Mouse (Mus musculus) intestine, postnatal 0 days (tissue): ENCODE results near the gene Zfp14. TPM values are rescaled to one million over a fixed set of nuclear protein-coding genes. Genes with fewer than 3 reads are reported as not detected.

Experiments used
- ATAC-seq: fragments of 200-750 bp; cut with Nextera tagmentation; 2 replicates; pipeline ENCODE4 v1.8.0; 2017; ENCODE audit warnings: mild to moderate bottlenecking, moderate TSS enrichment, moderate library complexity
- H3K27ac ChIP-seq: fragments of 300-500 bp; sonication (generic); 2 replicates; pipeline ENCODE4 v1.5.1; 2014; ENCODE audit warnings: mild to moderate bottlenecking, low read depth, low read length, moderate library complexity
- H3K27me3 ChIP-seq: fragments of 300-500 bp; sonication (generic); replicated peaks from 2 replicates; pipeline ENCODE4 v1.6.1; 2014; ENCODE audit warnings: low read length, mixed read lengths; ENCODE audit not compliant: control insufficient read depth, insufficient read depth
- H3K36me3 ChIP-seq: fragments of 300-500 bp; sonication (generic); 2 replicates; pipeline ENCODE4 v1.6.1; 2014; ENCODE audit warnings: mild to moderate bottlenecking, moderate library complexity; ENCODE audit not compliant: control insufficient read depth, insufficient read depth
- H3K4me1 ChIP-seq: fragments of 300-500 bp; sonication (generic); replicated peaks from 2 replicates; pipeline ENCODE4 v1.6.1; 2014; ENCODE audit warnings: antibody characterized with exemption, low read length, mixed read lengths; ENCODE audit not compliant: control insufficient read depth, insufficient read depth
- H3K4me2 ChIP-seq: fragments of 300-500 bp; sonication (generic); replicated peaks from 2 replicates; pipeline ENCODE4 v1.6.1; 2014; ENCODE audit warnings: low read depth, mild to moderate bottlenecking, moderate library complexity
- H3K4me3 ChIP-seq: fragments of 300-500 bp; sonication (generic); 2 replicates; pipeline ENCODE4 v1.5.1; 2014; ENCODE audit warnings: low read depth, low read length
- H3K9ac ChIP-seq: fragments of 300-500 bp; sonication (generic); 2 replicates; pipeline ENCODE4 v1.6.1; 2014; ENCODE audit warnings: mild to moderate bottlenecking, low read depth, low read length
- H3K9me3 ChIP-seq: fragments of 300-500 bp; sonication (generic); 2 replicates; pipeline ENCODE4 v1.6.1; 2016; ENCODE audit warnings: mixed run types; ENCODE audit not compliant: control insufficient read depth
- CTCF ChIP-seq: sonication (generic); IDR thresholded peaks from 2 replicates; pipeline ENCODE4 v1.5.1; 2016; ENCODE audit warnings: low read depth, mild to moderate bottlenecking, control low read depth, antibody characterized with exemption, moderate library complexity
- WGBS: fragments of 180-500 bp; shearing (Covaris S2); extraction: QIAGEN DNeasy Blood & Tissue Kit; methylation state at CpG from one replicate; pipeline ENCODE4 v1.1.7; 2014; 5-methylcytosine and 5-hydroxymethylcytosine counted together
- polyA plus RNA-seq: library from polyadenylated mRNA; unstranded; fragments of >200 nt; fragmentation: Nextera tagmentation; extraction: Ambion mirVana; gene quantifications from 2 replicates; pipeline ENCODE4 v1.2.1, GENCODE M21; 2015

Zfp14 gene
- polyA plus RNA-seq, 1 experiment from 2014 or later, result 0.93 TPM

GRCm38 (mm10) chr7:30023800-30024199 is 27.4 kb downstream of the Zfp14 start:
- peaks cover 71% of the 10 kb centered on the region for H3K36me3 ChIP-seq

GRCm38 (mm10) chr7:30023324-30023723 is 27.9 kb downstream of the Zfp14 start:
- TF ChIP-seq CTCF, result no peak
- Histone ChIP-seq H3K4me3 (no peak overlapping the region), H3K4me2 (no peak overlapping the region), H3K27me3 (no peaks in the 10 kb centered on the region), H3K27ac (no peak overlapping the region), H3K4me1 (no peaks in the 10 kb centered on the region), H3K36me3 (peaks cover 74% of the 10 kb centered on the region), H3K9me3 (no peaks in the 10 kb centered on the region), H3K9ac (no peak overlapping the region)
- WGBS, result 95% methylated on average over 9 of the region's 9 CpGs
- ATAC-seq, result no peak

More at GRCm38 (mm10) chr7:30023800-30024199, 27.4 kb downstream of the Zfp14 start:
- no peak for TF ChIP-seq CTCF
- no peak for ATAC-seq
- 87% methylated on average over 8 of the region's 8 CpGs for WGBS
- Histone ChIP-seq H3K4me3 (no peak overlapping the region), H3K4me1 (no peaks in the 10 kb centered on the region), H3K27me3 (no peaks in the 10 kb centered on the region), H3K9me3 (no peaks in the 10 kb centered on the region), H3K27ac (no peak overlapping the region), H3K4me2 (no peak overlapping the region), H3K9ac (no peak overlapping the region)

DNA sequence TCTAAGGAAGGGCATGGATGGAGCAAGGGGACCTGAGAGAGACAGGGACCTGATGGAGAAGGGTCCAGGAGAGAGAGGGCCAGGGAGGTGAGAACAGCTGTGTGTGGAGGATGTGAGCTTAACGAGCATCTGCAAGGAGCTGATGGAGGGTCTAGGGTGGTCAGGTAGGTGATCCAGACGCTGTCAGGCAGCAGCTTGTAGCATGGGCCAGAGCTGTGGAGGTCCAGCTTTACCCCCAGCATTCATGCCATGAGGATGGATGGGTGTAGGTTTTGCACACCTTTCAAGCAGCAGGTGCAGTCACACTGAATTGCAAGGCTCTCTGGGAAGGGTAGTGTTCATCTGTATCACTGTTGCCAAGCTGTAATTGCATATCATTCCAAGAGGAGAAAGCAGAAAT is 31.6 kb downstream of the Zfp14 start:
- no peak overlapping the region for H3K9ac ChIP-seq
- no peaks in the 10 kb centered on the region for H3K9me3 ChIP-seq
- no peak overlapping the region for H3K4me3 ChIP-seq
- WGBS, result 94% methylated on average over 2 of the region's 2 CpGs
- H3K4me2 ChIP-seq, result no peak overlapping the region
- no peak overlapping the region for H3K27ac ChIP-seq
- TF ChIP-seq CTCF, result no peak
- no peak for ATAC-seq
- H3K4me1 ChIP-seq, result no peaks in the 10 kb centered on the region
- no peaks in the 10 kb centered on the region for H3K27me3 ChIP-seq
- H3K36me3 ChIP-seq, result peaks cover 79% of the 10 kb centered on the region

DNA sequence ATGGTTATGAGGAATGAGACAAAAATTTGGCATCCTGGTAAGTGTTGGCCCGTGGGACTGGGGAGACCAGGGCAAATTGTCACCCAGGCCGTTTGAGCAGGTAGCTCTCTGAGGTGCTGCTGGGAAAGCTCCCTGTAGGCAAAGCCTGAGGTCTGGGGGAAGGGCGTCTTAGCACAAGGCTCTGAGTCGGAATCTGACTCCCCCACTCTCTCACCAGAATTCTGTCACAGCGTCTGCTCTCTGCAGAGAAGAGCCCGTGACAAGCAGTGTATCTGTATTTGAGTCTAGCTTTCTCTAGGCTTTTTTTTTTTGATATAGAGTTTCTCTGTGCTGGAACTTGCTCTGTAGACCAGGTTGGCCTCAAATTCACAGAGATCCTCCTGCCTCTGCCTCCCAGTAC is 34.0 kb downstream of the Zfp14 start:
- no peaks in the 10 kb centered on the region for H3K27me3 ChIP-seq
- ATAC-seq, result no peak
- TF ChIP-seq CTCF, result no peak
- whole genome bisulfite sequencing, result 95% methylated on average over 6 of the region's 6 CpGs
- no peak overlapping the region for H3K4me2 ChIP-seq
- H3K4me3 ChIP-seq, result no peak overlapping the region
- H3K9ac ChIP-seq, result no peak overlapping the region
- no peak overlapping the region for H3K27ac ChIP-seq
- no peaks in the 10 kb centered on the region for H3K9me3 ChIP-seq
- H3K36me3 ChIP-seq, result peaks cover 75% of the 10 kb centered on the region
- H3K4me1 ChIP-seq, result no peaks in the 10 kb centered on the region

GRCm38 (mm10) chr7:30012956-30013363 is 38.2 kb downstream of the Zfp14 start:
- peak; percentile 85 for TF ChIP-seq CTCF
- Histone ChIP-seq H3K27me3 (no peaks in the 10 kb centered on the region), H3K4me3 (no peak overlapping the region), H3K9ac (no peak overlapping the region), H3K4me1 (no peaks in the 10 kb centered on the region), H3K9me3 (no peaks in the 10 kb centered on the region), H3K27ac (no peak overlapping the region), H3K4me2 (no peak overlapping the region), H3K36me3 (peaks cover 72% of the 10 kb centered on the region)
- WGBS, result 79% methylated on average over 4 of the region's 4 CpGs
- ATAC-seq, result 0 out of 2 replicates have a peak, but pooled peaks have one; percentile 38

DNA sequence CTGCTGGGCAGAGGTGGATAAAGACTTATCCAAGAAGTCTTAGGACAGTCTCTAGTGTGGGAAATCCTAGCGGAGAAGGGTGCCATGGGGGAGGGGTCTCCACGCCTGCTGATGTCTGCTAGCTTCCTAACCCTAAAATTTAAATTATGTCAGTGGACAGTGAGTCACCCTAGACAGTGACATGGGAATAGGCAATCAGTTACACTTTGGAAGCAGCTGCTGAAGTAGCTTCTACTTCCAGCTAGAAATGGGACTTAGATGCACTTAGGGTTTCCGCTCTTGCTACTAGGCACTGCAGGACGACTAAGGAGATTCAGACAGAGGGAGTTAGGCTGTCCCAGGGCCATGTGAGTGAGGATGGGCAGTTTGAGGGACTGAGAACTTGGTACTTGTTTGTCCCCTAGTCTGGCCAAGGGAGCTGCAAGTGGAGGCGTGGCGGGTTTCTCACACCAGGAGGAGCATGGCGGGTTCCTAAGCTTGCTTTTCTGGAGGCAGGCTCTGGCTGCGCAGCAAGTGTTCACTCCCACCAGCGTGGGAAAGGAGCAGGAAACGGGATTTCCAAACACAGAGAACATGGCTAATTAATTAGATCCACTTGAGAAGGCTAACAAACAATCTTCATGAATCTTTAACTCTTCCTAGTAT is 40.5 kb downstream of the Zfp14 start:
- Histone ChIP-seq H3K36me3 (peaks cover 63% of the 10 kb centered on the region), H3K4me3 (no peak overlapping the region), H3K4me1 (no peaks in the 10 kb centered on the region), H3K4me2 (no peak overlapping the region), H3K27me3 (no peaks in the 10 kb centered on the region), H3K9me3 (no peaks in the 10 kb centered on the region), H3K27ac (no peak overlapping the region), H3K9ac (no peak overlapping the region)
- WGBS, result 70% methylated on average over 10 of the region's 10 CpGs
- no peak for ATAC-seq
- TF ChIP-seq CTCF, result no peak
